Mouse (Mus musculus): ENCODE data around the gene Hoxa10. TPM values are rescaled to one million over a fixed set of nuclear protein-coding genes. Genes with fewer than 3 reads are reported as not detected.

Gene Hoxa10
- polyA plus RNA-seq, 1 experiment from 2014 or later, result 0.14 TPM

GRCm38 (mm10) chr6:52234428-52235140 lies 6.1 kb downstream of the Hoxa10 start:
- ATAC-seq (ENCODE audit: low read depth) (no peak), DNase-seq (no peak)
- Histone ChIP-seq H3K4me3 (replicated peaks) (0 out of 2 replicates have a peak overlapping the region, but pooled peaks have one; percentile 8), H3K27ac (no peak overlapping the region), H3K27me3 (peaks cover 98% of the 10 kb centered on the region), H3K4me1 (replicated peaks) (no peaks in the 10 kb centered on the region), H3K9ac (no peak overlapping the region), H3K36me3 (no peaks in the 10 kb centered on the region), H3K4me2 (no peak overlapping the region; the same call in 1 of the 2 replicates), H3K9me3 (replicated peaks) (no peaks in the 10 kb centered on the region)
- WGBS (ENCODE audit: insufficient replicate concordance), result 2% methylated on average over 68 of the region's 68 CpGs

GRCm38 (mm10) chr6:52233546-52234427 lies 6.9 kb downstream of the Hoxa10 start:
- H3K4me3 ChIP-seq (replicated peaks), result 0 out of 2 replicates have a peak overlapping the region, but pooled peaks have one; percentile 8
- WGBS (ENCODE audit: insufficient replicate concordance), result 1% methylated on average over 70 of the region's 70 CpGs
- H3K27ac ChIP-seq, result no peak overlapping the region
- H3K9ac ChIP-seq, result no peak overlapping the region
- no peak for DNase-seq
- H3K27me3 ChIP-seq, result peaks cover 99% of the 10 kb centered on the region
- H3K36me3 ChIP-seq, result no peaks in the 10 kb centered on the region
- no peak for ATAC-seq (ENCODE audit: low read depth)
- H3K9me3 ChIP-seq (replicated peaks), result no peaks in the 10 kb centered on the region
- no peak overlapping the region; the same call in 1 of the 2 replicates for H3K4me2 ChIP-seq
- no peaks in the 10 kb centered on the region for H3K4me1 ChIP-seq (replicated peaks)

- Histone ChIP-seq H3K4me2 (no peak overlapping the region), H3K9ac (no peak overlapping the region), H3K27me3 (peaks cover 98% of the 10 kb centered on the region), H3K9me3 (replicated peaks) (no peaks in the 10 kb centered on the region), H3K4me1 (replicated peaks) (no peaks in the 10 kb centered on the region), H3K36me3 (no peaks in the 10 kb centered on the region), H3K27ac (no peak overlapping the region), H3K4me3 (replicated peaks) (no peak overlapping the region)
- ATAC-seq (ENCODE audit: low read depth), result no peak
- 4% methylated on average over 23 of the region's 23 CpGs for WGBS (ENCODE audit: insufficient replicate concordance)
- no peak for DNase-seq
These were observed 7.6 kb downstream of the Hoxa10 start for GRCm38 (mm10) chr6:52232984-52233545.

- ATAC-seq (ENCODE audit: low read depth) (no peak), DNase-seq (no peak)
- no peaks in the 10 kb centered on the region for H3K9me3 ChIP-seq (replicated peaks)
- H3K4me3 ChIP-seq (replicated peaks), result no peak overlapping the region
- no peak overlapping the region for H3K9ac ChIP-seq
- H3K4me1 ChIP-seq (replicated peaks), result no peaks in the 10 kb centered on the region
- peaks cover 98% of the 10 kb centered on the region for H3K27me3 ChIP-seq
- H3K27ac ChIP-seq, result no peak overlapping the region
- WGBS (ENCODE audit: insufficient replicate concordance), result under 1% methylated on average over 18 of the region's 18 CpGs
- no peak overlapping the region for H3K4me2 ChIP-seq
- no peaks in the 10 kb centered on the region for H3K36me3 ChIP-seq
These were observed 8.1 kb downstream of the Hoxa10 start for GRCm38 (mm10) chr6:52232568-52232965.

- Histone ChIP-seq H3K4me3 (replicated peaks) (no peak overlapping the region), H3K4me1 (replicated peaks) (no peaks in the 10 kb centered on the region), H3K27me3 (peaks cover 98% of the 10 kb centered on the region), H3K9me3 (replicated peaks) (no peaks in the 10 kb centered on the region), H3K9ac (no peak overlapping the region), H3K36me3 (no peaks in the 10 kb centered on the region), H3K27ac (no peak overlapping the region), H3K4me2 (no peak overlapping the region)
- WGBS (ENCODE audit: insufficient replicate concordance), result 2% methylated on average over 18 of the region's 18 CpGs
- ATAC-seq (ENCODE audit: low read depth), result no peak
- no peak for DNase-seq
These were observed 8.6 kb downstream of the Hoxa10 start for GRCm38 (mm10) chr6:52231885-52232567.

GRCm38 (mm10) chr6:52230516-52231165 lies 10.0 kb downstream of the Hoxa10 start, which contains the start of gene Hoxa9:
TSS of gene Hoxa9 (minus strand) at chr6:52231089.
- ATAC-seq (ENCODE audit: low read depth), result no peak
- H3K4me2 ChIP-seq, result no peak within 1 kb of the TSS
- peaks cover 98% of the 10 kb centered on the region for H3K27me3 ChIP-seq
- H3K4me1 ChIP-seq (replicated peaks), result no peaks in the 10 kb centered on the region
- no peak within 1 kb of the TSS for H3K27ac ChIP-seq
- no peaks in the 10 kb centered on the region for H3K36me3 ChIP-seq
- no peak for DNase-seq
- 3% methylated on average over 21 of the region's 36 CpGs for WGBS (ENCODE audit: insufficient replicate concordance)
- H3K4me3 ChIP-seq (replicated peaks), result peak within 1 kb of the TSS; percentile 10; the same call in 1 of the 2 replicates
- H3K9ac ChIP-seq, result no peak within 1 kb of the TSS
- no peaks in the 10 kb centered on the region for H3K9me3 ChIP-seq (replicated peaks)

- no peak for DNase-seq
- Histone ChIP-seq H3K27me3 (peaks cover 98% of the 10 kb centered on the region), H3K27ac (no peak overlapping the region), H3K9me3 (replicated peaks) (no peaks in the 10 kb centered on the region), H3K4me2 (no peak overlapping the region), H3K4me3 (replicated peaks) (0 out of 2 replicates have a peak overlapping the region, but pooled peaks have one; percentile 10), H3K36me3 (no peaks in the 10 kb centered on the region), H3K9ac (no peak overlapping the region), H3K4me1 (replicated peaks) (no peaks in the 10 kb centered on the region)
- 2% methylated on average over 42 of the region's 44 CpGs for WGBS (ENCODE audit: insufficient replicate concordance)
- ATAC-seq (ENCODE audit: low read depth), result no peak
These were observed 10.9 kb downstream of the Hoxa10 start for GRCm38 (mm10) chr6:52229558-52230416.

GRCm38 (mm10) chr6:52228475-52229465 lies 11.9 kb downstream of the Hoxa10 start:
- no peak overlapping the region for H3K4me2 ChIP-seq
- H3K27ac ChIP-seq, result no peak overlapping the region
- H3K9ac ChIP-seq, result no peak overlapping the region

GRCm38 (mm10) chr6:52227470-52228222 lies 13.0 kb downstream of the Hoxa10 start:
- no peaks in the 10 kb centered on the region for H3K9me3 ChIP-seq (replicated peaks)
- no peaks in the 10 kb centered on the region for H3K36me3 ChIP-seq
- WGBS (ENCODE audit: insufficient replicate concordance), result 6% methylated on average over 11 of the region's 11 CpGs
- no peak for ATAC-seq (ENCODE audit: low read depth)
- no peak for DNase-seq
- H3K27me3 ChIP-seq, result peaks cover 98% of the 10 kb centered on the region
- no peaks in the 10 kb centered on the region for H3K4me1 ChIP-seq (replicated peaks)
- no peak overlapping the region for H3K4me3 ChIP-seq (replicated peaks)
- H3K9ac ChIP-seq, result no peak overlapping the region
- no peak overlapping the region for H3K4me2 ChIP-seq
- no peak overlapping the region for H3K27ac ChIP-seq

More at GRCm38 (mm10) chr6:52228475-52229465, 11.9 kb downstream of the Hoxa10 start:
- DNase-seq (no peak), ATAC-seq (ENCODE audit: low read depth) (no peak)
- Histone ChIP-seq H3K4me1 (replicated peaks) (no peaks in the 10 kb centered on the region), H3K36me3 (no peaks in the 10 kb centered on the region), H3K27me3 (peaks cover 98% of the 10 kb centered on the region), H3K9me3 (replicated peaks) (no peaks in the 10 kb centered on the region), H3K4me3 (replicated peaks) (no peak overlapping the region)
- WGBS (ENCODE audit: insufficient replicate concordance), result 2% methylated on average over 38 of the region's 38 CpGs

Measured in liver, embryonic 13.5 days (tissue).